Mouse (Mus musculus): ENCODE measurements at regions not wholly inside any gene's neighbourhood (a gene's known extent, or its start where the extent isn't known, plus 50 kb on each side); places are given as distances from the start of the nearest gene placed in this dataset.

GRCm38 (mm10) chr15:87923906-87924305, 379.8 kb downstream of the Fam19a5 start:
- TF ChIP-seq GATA1 (IDR thresholded peaks at IDR 0.05; ENCODE audit: borderline replicate concordance, low read length): no peak
- no peak for TF ChIP-seq FLI1 (IDR thresholded peaks at IDR 0.05; ENCODE audit: low read length)
